Mouse (Mus musculus) embryonic facial prominence, embryonic 14.5 days (tissue): ENCODE measurements around the gene Lrrc23. TPM values are rescaled to one million over a fixed set of nuclear protein-coding genes. Genes with fewer than 3 reads are reported as not detected.
"Not testable (repeated sequence)": the region's sequence is repeated elsewhere in the genome, so short reads cannot be mapped to it uniquely, and the experiment has no call there.

ENCODE experiments used
- ATAC-seq: fragments of 200-750 bp; cut with Nextera tagmentation; 2 replicates; pipeline ENCODE4 v1.8.0; 2017; ENCODE audit warnings: low read depth, moderate number of reproducible peaks, moderate TSS enrichment
- DNase-seq: peaks from one replicate; pipeline ENCODE4 v3.0.0-alpha.2; 2015; ENCODE audit warnings: low spot score
- H3K27ac ChIP-seq: fragments of 300-500 bp; sonication (generic); replicated peaks from 2 replicates; pipeline ENCODE4 v1.5.1; 2014; ENCODE audit warnings: low read depth, mild to moderate bottlenecking, low read length, moderate library complexity
- H3K27me3 ChIP-seq: fragments of 300-500 bp; sonication (generic); replicated peaks from 2 replicates; pipeline ENCODE4 v1.6.1; 2014; ENCODE audit warnings: low read length; ENCODE audit not compliant: control insufficient read depth, insufficient read depth
- H3K36me3 ChIP-seq: fragments of 300-500 bp; sonication (generic); 2 replicates; pipeline ENCODE4 v1.6.1; 2014; ENCODE audit warnings: low read length, mixed read lengths; ENCODE audit not compliant: control insufficient read depth, insufficient read depth
- H3K4me1 ChIP-seq: fragments of 300-500 bp; sonication (generic); 2 replicates; pipeline ENCODE4 v1.6.1; 2014; ENCODE audit warnings: antibody characterized with exemption, low read length; ENCODE audit not compliant: control insufficient read depth, insufficient read depth
- H3K4me2 ChIP-seq: fragments of 300-500 bp; sonication (generic); 2 replicates; pipeline ENCODE4 v1.6.1; 2014; ENCODE audit warnings: low read depth, mild to moderate bottlenecking, low read length, moderate library complexity, mixed read lengths
- H3K4me3 ChIP-seq: fragments of 300-500 bp; sonication (generic); 2 replicates; pipeline ENCODE4 v1.5.1; 2014; ENCODE audit warnings: low read depth, mild to moderate bottlenecking, low read length
- H3K9ac ChIP-seq: fragments of 300-500 bp; sonication (generic); 2 replicates; pipeline ENCODE4 v1.6.1; 2014; ENCODE audit warnings: low read depth, mild to moderate bottlenecking, low read length, moderate library complexity, mixed read lengths
- H3K9me3 ChIP-seq: fragments of 300-500 bp; sonication (generic); 2 replicates; pipeline ENCODE4 v1.6.1; 2016; ENCODE audit warnings: low read length; ENCODE audit not compliant: control insufficient read depth
- WGBS: fragments of 180-500 bp; shearing (Covaris S2); extraction: QIAGEN DNeasy Blood & Tissue Kit; methylation state at CpG from one replicate; pipeline ENCODE4 v1.1.7; 2014; 5-methylcytosine and 5-hydroxymethylcytosine counted together
- polyA plus RNA-seq: library from polyadenylated mRNA; unstranded; fragments of >200 nt; fragmentation: Nextera tagmentation; extraction: Ambion mirVana; gene quantifications from 2 replicates; pipeline ENCODE4 v1.2.1, GENCODE M21; 2014

Gene Lrrc23
- polyA plus RNA-seq, 1 experiment from 2014 or later, result 13.2 TPM

- no peak overlapping the region for H3K4me2 ChIP-seq
- H3K36me3 ChIP-seq, result no peaks in the 10 kb centered on the region
- no peaks in the 10 kb centered on the region for H3K9me3 ChIP-seq
- no peak overlapping the region for H3K27ac ChIP-seq
- peaks cover 14% of the 10 kb centered on the region; the same call in 1 of the 2 replicates for H3K4me1 ChIP-seq
- no peak overlapping the region for H3K4me3 ChIP-seq
- ATAC-seq (no peak), DNase-seq (no peak)
- no peak overlapping the region for H3K9ac ChIP-seq
- H3K27me3 ChIP-seq, result no peaks in the 10 kb centered on the region
- whole genome bisulfite sequencing, result 88% methylated on average over 3 of the region's 3 CpGs
Measured at GRCm38 (mm10) chr6:124804341-124804740, 24.8 kb upstream of the Lrrc23 start.

- H3K4me2 ChIP-seq, H3K4me3 ChIP-seq, H3K9me3 ChIP-seq, H3K27ac ChIP-seq, ATAC-seq, H3K9ac ChIP-seq, DNase-seq, H3K36me3 ChIP-seq, H3K27me3 ChIP-seq: not testable (repeated sequence)
- H3K4me1 ChIP-seq, result peaks cover 14% of the 10 kb centered on the region; the same call in 1 of the 2 replicates
- WGBS, result 93% methylated on average over 4 of the region's 4 CpGs
Measured at GRCm38 (mm10) chr6:124803691-124804090, 24.2 kb upstream of the Lrrc23 start.

GRCm38 (mm10) chr6:124803061-124803460, 23.5 kb upstream of the Lrrc23 start:
- no peak for ATAC-seq

GRCm38 (mm10) chr6:124802400-124802799, 22.9 kb upstream of the Lrrc23 start:
- not testable (repeated sequence) for H3K9ac ChIP-seq, DNase-seq, H3K36me3 ChIP-seq, H3K9me3 ChIP-seq, H3K4me1 ChIP-seq, H3K27me3 ChIP-seq, ATAC-seq, H3K27ac ChIP-seq
- Histone ChIP-seq H3K4me3 (peak overlapping the region; percentile 22), H3K4me2 (peak overlapping the region; percentile 41)
- 11% methylated on average over 5 of the region's 9 CpGs for WGBS

More at GRCm38 (mm10) chr6:124803061-124803460, 23.5 kb upstream of the Lrrc23 start:
- 74% methylated on average over 3 of the region's 3 CpGs for WGBS
- Histone ChIP-seq H3K4me3 (no peak overlapping the region), H3K4me2 (no peak overlapping the region), H3K27ac (no peak overlapping the region), H3K4me1 (peaks cover 10% of the 10 kb centered on the region; the same call in 1 of the 2 replicates), H3K36me3 (no peaks in the 10 kb centered on the region), H3K9ac (no peak overlapping the region), H3K27me3 (no peaks in the 10 kb centered on the region), H3K9me3 (no peaks in the 10 kb centered on the region)
- no peak for DNase-seq

- no peaks in the 10 kb centered on the region for H3K9me3 ChIP-seq
- H3K36me3 ChIP-seq, result no peaks in the 10 kb centered on the region
- WGBS, result 72% methylated on average over 2 of the region's 2 CpGs
- H3K27ac ChIP-seq, result no peak overlapping the region
- ATAC-seq, result 0 out of 2 replicates have a peak, but pooled peaks have one; percentile 18
- no peaks in the 10 kb centered on the region for H3K27me3 ChIP-seq
- H3K4me3 ChIP-seq, result no peak overlapping the region
- no peak for DNase-seq
- no peaks in the 10 kb centered on the region for H3K4me1 ChIP-seq
- H3K9ac ChIP-seq, result no peak overlapping the region
- no peak overlapping the region for H3K4me2 ChIP-seq
Measured at GRCm38 (mm10) chr6:124796200-124796599, 16.7 kb upstream of the Lrrc23 start.

GRCm38 (mm10) chr6:124795781-124796180, 16.3 kb upstream of the Lrrc23 start:
- Histone ChIP-seq H3K27ac (no peak overlapping the region; the same call in 1 of the 2 replicates), H3K9me3 (no peaks in the 10 kb centered on the region), H3K36me3 (no peaks in the 10 kb centered on the region), H3K4me3 (no peak overlapping the region), H3K4me1 (no peaks in the 10 kb centered on the region), H3K9ac (no peak overlapping the region), H3K27me3 (no peaks in the 10 kb centered on the region), H3K4me2 (no peak overlapping the region)
- ATAC-seq (no peak), DNase-seq (no peak)
- 61% methylated on average over 4 of the region's 4 CpGs for WGBS

GRCm38 (mm10) chr6:124791911-124792310, 12.4 kb upstream of the Lrrc23 start:
- Histone ChIP-seq H3K9ac (no peak overlapping the region), H3K4me1 (no peaks in the 10 kb centered on the region), H3K4me3 (no peak overlapping the region), H3K36me3 (no peaks in the 10 kb centered on the region), H3K27me3 (no peaks in the 10 kb centered on the region), H3K27ac (no peak overlapping the region), H3K4me2 (no peak overlapping the region), H3K9me3 (no peaks in the 10 kb centered on the region)
- no peak for DNase-seq
- 78% methylated on average over 3 of the region's 3 CpGs for WGBS
- ATAC-seq, result no peak

- 29% methylated on average over 4 of the region's 4 CpGs for WGBS
- ATAC-seq, result no peak
- no peak overlapping the region for H3K4me3 ChIP-seq
- H3K27ac ChIP-seq, result no peak overlapping the region
- H3K4me2 ChIP-seq, result no peak overlapping the region
- no peaks in the 10 kb centered on the region for H3K4me1 ChIP-seq
- H3K27me3 ChIP-seq, result no peaks in the 10 kb centered on the region
- H3K9me3 ChIP-seq, result no peaks in the 10 kb centered on the region
- no peak for DNase-seq
- H3K9ac ChIP-seq, result no peak overlapping the region
- no peaks in the 10 kb centered on the region for H3K36me3 ChIP-seq
Measured at GRCm38 (mm10) chr6:124790121-124790520, 10.6 kb upstream of the Lrrc23 start.

GRCm38 (mm10) chr6:124789519-124789918, 10.0 kb upstream of the Lrrc23 start:
- no peak overlapping the region for H3K27ac ChIP-seq
- DNase-seq (no peak), ATAC-seq (no peak)
- H3K9ac ChIP-seq, result no peak overlapping the region
- H3K4me1 ChIP-seq, result no peaks in the 10 kb centered on the region
- no peak overlapping the region for H3K4me2 ChIP-seq
- H3K4me3 ChIP-seq, result no peak overlapping the region
- H3K27me3 ChIP-seq, result no peaks in the 10 kb centered on the region
- H3K36me3 ChIP-seq, result no peaks in the 10 kb centered on the region
- WGBS, result 91% methylated on average over 4 of the region's 4 CpGs
- no peaks in the 10 kb centered on the region for H3K9me3 ChIP-seq
